ENCODE assay signal across 20 mouse cellular contexts in genomic region chr4:48382506-48382905, GRCm38 (mm10).
DNase-seq lines count a peak whose midpoint lies in the region; ATAC-seq and TF ChIP-seq lines count a peak whose summit lies in the region.
"Had no signal": no experiment of that assay in that cellular context is flagged by ENCODE, and none has a peak within 500 bp of the region (broad histone marks: within the 10 kb centered on the region; RNA-seq: fewer than 3 reads in every experiment).

No protein-coding gene starts in this region.

- H3K9me3 ChIP-seq in heart, embryonic 11.5 days (replicated peaks; ENCODE audit: control insufficient read depth, low read length): no peaks in the 10 kb centered on the region
- H3K9me3 ChIP-seq: embryonic facial prominence, embryonic 13.5 days; embryonic facial prominence, embryonic 15.5 days; forebrain, embryonic 10.5 days; forebrain, embryonic 12.5 days had no signal

- H3K9ac ChIP-seq in heart, embryonic 11.5 days (ENCODE audit: low read depth, low read length): no peak overlapping the region
- H3K9ac ChIP-seq: embryonic facial prominence, embryonic 13.5 days; embryonic facial prominence, embryonic 15.5 days; forebrain, embryonic 12.5 days had no signal

- H3K27ac ChIP-seq in heart, embryonic 11.5 days (ENCODE audit: low read depth, low read length): no peak overlapping the region
- H3K27ac ChIP-seq in testis, adult 2 months (ENCODE audit: control insufficient read depth, insufficient read depth, low read depth, low read length): no peak overlapping the region
- H3K27ac ChIP-seq: embryonic facial prominence, embryonic 13.5 days; embryonic facial prominence, embryonic 15.5 days; forebrain, embryonic 10.5 days; forebrain, embryonic 12.5 days had no signal

- H3K36me3 ChIP-seq in heart, embryonic 11.5 days (ENCODE audit: control insufficient read depth, insufficient read depth, low read length): no peaks in the 10 kb centered on the region
- no peaks in the 10 kb centered on the region for H3K36me3 ChIP-seq in testis, adult 2 months (ENCODE audit: control insufficient read depth, insufficient read depth, low read length)
- H3K36me3 ChIP-seq: embryonic facial prominence, embryonic 13.5 days; embryonic facial prominence, embryonic 15.5 days; forebrain, embryonic 10.5 days; forebrain, embryonic 12.5 days had no signal

- WGBS in heart, embryonic 11.5 days (ENCODE audit: insufficient replicate concordance): 80% methylated on average over 5 of the region's 5 CpGs

- no peak overlapping the region for H3K4me2 ChIP-seq in heart, embryonic 11.5 days
- H3K4me2 ChIP-seq: embryonic facial prominence, embryonic 13.5 days; embryonic facial prominence, embryonic 15.5 days; forebrain, embryonic 12.5 days had no signal

- DNase-seq in adrenal gland, adult 8-10 months: peak; percentile 19
- DNase-seq in adrenal gland, postnatal 4 days (ENCODE audit: low spot score in 2 of 2): no peak
- DNase-seq in heart, adult 11 months: peak; percentile 64
- DNase-seq in testis, postnatal 14 days (ENCODE audit: low spot score): no peak
- DNase-seq: cerebellum, adult 11 months; cerebellum, adult 18-20 months; cerebellum, adult 8-10 months; cerebellum, adult 9-11 months; cerebellum, postnatal 14 days; cerebellum, postnatal 36 days; embryo, embryonic 11 days had no signal

- no peak for TF ChIP-seq CTCF in testis, adult 2 months (IDR thresholded peaks at IDR 0.05; ENCODE audit: control insufficient read depth, insufficient read depth, insufficient replicate concordance, low read depth, low read length)

- no peak for TF ChIP-seq POLR2A in testis, adult 2 months (IDR thresholded peaks at IDR 0.05; ENCODE audit: control insufficient read depth, low read depth, low read length)

- no peaks in the 10 kb centered on the region for H3K27me3 ChIP-seq in heart, embryonic 11.5 days (ENCODE audit: control insufficient read depth, insufficient read depth, low read length)
- no peaks in the 10 kb centered on the region for H3K27me3 ChIP-seq in testis, adult 2 months (ENCODE audit: control insufficient read depth, insufficient read depth, low read length)
- H3K27me3 ChIP-seq: embryonic facial prominence, embryonic 13.5 days; embryonic facial prominence, embryonic 15.5 days; forebrain, embryonic 12.5 days had no signal

- H3K4me3 ChIP-seq in heart, embryonic 11.5 days (ENCODE audit: low read depth, low read length): no peak overlapping the region
- peak overlapping the region; percentile 75 for H3K4me3 ChIP-seq in testis, adult 2 months (ENCODE audit: control insufficient read depth, low read depth, low read length)
- H3K4me3 ChIP-seq: embryonic facial prominence, embryonic 13.5 days; embryonic facial prominence, embryonic 15.5 days; erythroblast, embryonic 14.5 days; forebrain, embryonic 10.5 days; forebrain, embryonic 12.5 days had no signal

- no peak for ATAC-seq in heart, embryonic 11.5 days (replicated peaks; ENCODE audit: insufficient number of reproducible peaks, low FRiP score, low TSS enrichment)
- ATAC-seq: forebrain, embryonic 14.5 days; forebrain, embryonic 16.5 days had no signal

- H3K4me1 ChIP-seq in heart, embryonic 11.5 days (ENCODE audit: control insufficient read depth, insufficient read depth, low read length): no peaks in the 10 kb centered on the region
- H3K4me1 ChIP-seq in testis, adult 2 months (ENCODE audit: control insufficient read depth, insufficient read depth, low read length): no peaks in the 10 kb centered on the region
- H3K4me1 ChIP-seq: embryonic facial prominence, embryonic 13.5 days; embryonic facial prominence, embryonic 15.5 days; forebrain, embryonic 10.5 days; forebrain, embryonic 12.5 days had no signal

Comparison
In these comparisons a context has a peak if more than half of its experiments do, and no peak if none do; other contexts are left out.
1. DNase-seq: peak in adrenal gland, adult 8-10 months (single experiment) and heart, adult 11 months (single experiment); none in adrenal gland, postnatal 4 days (0 of 2) and testis, postnatal 14 days (single experiment).